Mouse (Mus musculus) liver, embryonic 14.5 days (tissue): Measurements from ENCODE around the gene Olig2. TPM values are rescaled to one million over a fixed set of nuclear protein-coding genes. Genes with fewer than 3 reads are reported as not detected.
"Not testable (repeated sequence)": the region's sequence is repeated elsewhere in the genome, so short reads cannot be mapped to it uniquely, and the experiment has no call there.

Experiments
- ATAC-seq: fragments of 200-750 bp; cut with Nextera tagmentation; 2 replicates; pipeline ENCODE4 v1.8.0; 2017; ENCODE audit warnings: moderate number of reproducible peaks, mild to moderate bottlenecking, moderate library complexity; ENCODE audit not compliant: insufficient read depth
- DNase-seq, 3 experiments: peaks; one replicate each; pipeline ENCODE4 v3.0.0-alpha.2; 2012 to 2013; ENCODE audit warnings: low read depth in 3 of 3, low spot score in 3 of 3
- H3K27ac ChIP-seq: fragments of 300-500 bp; sonication (generic); 2 replicates; pipeline ENCODE4 v1.5.1; 2014; ENCODE audit warnings: moderate library complexity, mild to moderate bottlenecking, control low read depth, inconsistent platforms
- H3K27me3 ChIP-seq: fragments of 300-500 bp; sonication (generic); 2 replicates; pipeline ENCODE4 v1.6.1; 2014; ENCODE audit warnings: mild to moderate bottlenecking, low read length, moderate library complexity; ENCODE audit not compliant: control insufficient read depth, insufficient read depth
- H3K36me3 ChIP-seq: fragments of 300-500 bp; sonication (generic); replicated peaks from 2 replicates; pipeline ENCODE4 v1.6.1; 2014; ENCODE audit warnings: low read depth; ENCODE audit not compliant: control insufficient read depth, insufficient read depth
- H3K4me1 ChIP-seq, 2 experiments: fragments of 200-500 bp in 1 of 2; fragments of 300-500 bp in 1 of 2; sonication (generic) in 1 of 2; replicated peaks; 2 replicates each; pipeline ENCODE4 v1.6.1; 2012 to 2014; ENCODE audit warnings: antibody characterized with exemption in 1 of 2, inconsistent platforms in 1 of 2, low read length in 1 of 2; ENCODE audit not compliant: control insufficient read depth in 2 of 2, insufficient read depth in 2 of 2
- H3K4me2 ChIP-seq: fragments of 300-500 bp; sonication (generic); 2 replicates; pipeline ENCODE4 v1.6.1; 2014; ENCODE audit warnings: low read depth, mild to moderate bottlenecking, control low read depth, moderate library complexity
- H3K4me3 ChIP-seq, 2 experiments: fragments of 200-500 bp in 1 of 2; fragments of 300-500 bp in 1 of 2; sonication (generic) in 1 of 2; 2 replicates each; pipeline ENCODE4 v1.5.1; 2012 to 2014; ENCODE audit warnings: low read depth in 2 of 2, low read length in 2 of 2, mild to moderate bottlenecking in 2 of 2, control low read depth in 1 of 2, inconsistent platforms in 1 of 2, moderate library complexity in 1 of 2; ENCODE audit not compliant: insufficient read depth in 1 of 2
- H3K9ac ChIP-seq: fragments of 300-500 bp; sonication (generic); replicated peaks from 2 replicates; pipeline ENCODE4 v1.6.1; 2014; ENCODE audit warnings: mild to moderate bottlenecking, control low read depth, moderate library complexity
- H3K9me3 ChIP-seq: fragments of 300-500 bp; sonication (generic); 2 replicates; pipeline ENCODE4 v1.6.1; 2016; ENCODE audit warnings: low read length, mixed read lengths; ENCODE audit not compliant: control insufficient read depth
- CTCF ChIP-seq: IDR thresholded peaks from 2 replicates; pipeline ENCODE4 v1.5.1; 2016; ENCODE audit warnings: antibody characterized with exemption, low read depth, control low read depth
- EP300 ChIP-seq: IDR thresholded peaks from 2 replicates; pipeline ENCODE4 v1.6.1; 2016; ENCODE audit warnings: antibody characterized with exemption, low read depth
- WGBS: fragments of 180-500 bp; shearing (Covaris S2); extraction: QIAGEN DNeasy Blood & Tissue Kit; methylation state at CpG from one replicate; pipeline ENCODE4 v1.1.7; 2014; ENCODE audit not compliant: insufficient replicate concordance; 5-methylcytosine and 5-hydroxymethylcytosine counted together
- polyA plus RNA-seq, 2 experiments: library from polyadenylated mRNA; depleted of rRNA in 1 of 2; stranded (reverse) in 1 of 2; unstranded in 1 of 2; fragments of >200 nt; fragmentation: Nextera tagmentation in 1 of 2; extraction: Ambion mirVana in 1 of 2; gene quantifications; 2 replicates each; pipeline versions ENCODE4 v1.2.1 to v1.2.3; 2012 to 2014

Gene Olig2
- polyA plus RNA-seq, 2 experiments, result not detected

GRCm38 (mm10) chr16:91246292-91246691 is 21.0 kb downstream of the Olig2 start:
- Histone ChIP-seq H3K4me3 (no peak overlapping the region), H3K4me2 (no peak overlapping the region), H3K9ac (no peak overlapping the region), H3K27me3 (no peaks in the 10 kb centered on the region; the same call in 1 of the 2 replicates), H3K4me1 (no peaks in the 10 kb centered on the region), H3K27ac (no peak overlapping the region), H3K36me3 (no peaks in the 10 kb centered on the region), H3K9me3 (no peaks in the 10 kb centered on the region)
- DNase-seq (no peak), ATAC-seq (no peak)
- WGBS, result 54% methylated on average over 9 of the region's 9 CpGs
- TF ChIP-seq EP300 (no peak), CTCF (no peak)

- 12% methylated on average over 20 of the region's 28 CpGs for WGBS
- H3K27me3 ChIP-seq, result peaks cover 18% of the 10 kb centered on the region
- ATAC-seq, H3K4me1 ChIP-seq, H3K27ac ChIP-seq, H3K9me3 ChIP-seq, DNase-seq, H3K36me3 ChIP-seq, H3K4me2 ChIP-seq, H3K4me3 ChIP-seq, H3K9ac ChIP-seq: not testable (repeated sequence)
These were observed 30.3 kb downstream of the Olig2 start for GRCm38 (mm10) chr16:91255419-91256164.

DNA sequence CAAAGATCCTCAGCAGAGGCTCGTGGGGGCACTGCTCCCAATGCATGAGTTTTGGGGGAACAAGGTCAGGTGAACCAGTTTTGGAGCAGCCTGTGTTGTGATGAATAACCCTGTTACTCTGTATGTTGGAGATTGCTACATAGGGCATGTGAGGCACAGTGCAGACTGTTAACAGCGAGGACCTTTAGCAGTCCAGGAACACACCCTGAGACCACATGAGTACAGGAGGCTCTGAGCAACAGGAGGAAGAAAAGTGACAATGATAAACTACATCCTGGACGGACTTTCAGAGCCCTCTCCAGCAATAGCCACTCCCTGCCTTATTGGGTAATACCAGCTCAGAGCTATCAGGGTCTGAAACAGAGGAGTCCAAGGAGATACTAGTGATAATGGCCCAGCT is 33.7 kb downstream of the Olig2 start:
- ATAC-seq (no peak), DNase-seq (no peak)
- no peaks in the 10 kb centered on the region for H3K9me3 ChIP-seq
- TF ChIP-seq CTCF (no peak), EP300 (no peak)
- 19% methylated on average over 3 of the region's 3 CpGs for WGBS
- H3K36me3 ChIP-seq, result no peaks in the 10 kb centered on the region
- no peaks in the 10 kb centered on the region for H3K4me1 ChIP-seq
- H3K27me3 ChIP-seq, result peaks cover 18% of the 10 kb centered on the region
- H3K27ac ChIP-seq, result no peak overlapping the region
- H3K4me2 ChIP-seq, result no peak overlapping the region
- no peak overlapping the region for H3K9ac ChIP-seq
- H3K4me3 ChIP-seq, result no peak overlapping the region

GRCm38 (mm10) chr16:91260861-91261260 is 35.6 kb downstream of the Olig2 start:
- ATAC-seq, result no peak
- WGBS, result 54% methylated on average over 3 of the region's 3 CpGs
- Histone ChIP-seq H3K36me3 (no peaks in the 10 kb centered on the region), H3K9ac (no peak overlapping the region), H3K9me3 (no peaks in the 10 kb centered on the region), H3K4me3 (no peak overlapping the region), H3K27ac (no peak overlapping the region), H3K4me1 (no peaks in the 10 kb centered on the region), H3K4me2 (no peak overlapping the region), H3K27me3 (peaks cover 14% of the 10 kb centered on the region)
- TF ChIP-seq CTCF (no peak), EP300 (no peak)
- DNase-seq, result no peak

DNA sequence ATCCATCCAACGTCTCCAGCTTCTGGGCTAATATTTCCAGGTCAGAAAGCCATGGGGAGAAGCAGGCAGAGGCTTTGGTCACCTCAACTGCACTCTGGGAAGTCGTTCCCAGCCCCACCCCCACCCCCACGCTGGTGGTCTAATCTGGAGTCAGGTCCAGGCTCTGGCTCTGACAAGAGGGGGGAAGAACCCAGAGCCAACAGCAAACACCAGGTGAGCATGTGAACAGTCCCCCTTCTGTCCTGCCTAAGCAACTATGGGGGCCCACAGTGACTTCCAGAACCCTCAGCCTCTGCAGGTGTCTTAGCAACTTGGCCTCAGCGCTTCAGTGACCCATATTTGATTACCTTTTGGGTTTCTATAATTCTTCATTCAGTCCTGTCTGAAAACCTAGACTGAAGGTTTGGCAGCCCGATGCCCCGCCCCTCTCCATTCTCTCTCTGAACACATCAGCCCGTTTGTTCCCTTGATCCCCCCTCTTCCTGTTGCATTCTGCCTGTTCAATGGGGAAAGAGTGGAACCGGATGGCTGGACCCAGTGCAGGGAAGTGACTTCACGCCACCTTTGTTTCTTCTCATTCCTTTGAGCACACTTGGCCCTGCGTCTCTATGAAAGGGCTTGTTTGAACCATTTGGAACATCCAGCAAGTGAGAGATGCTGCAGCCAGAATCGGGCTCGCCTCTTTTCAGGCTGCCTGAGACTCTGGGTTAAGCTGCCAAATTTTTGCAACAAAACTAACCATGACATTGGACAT is 37.4 kb downstream of the Olig2 start:
- Histone ChIP-seq H3K4me3 (no peak overlapping the region), H3K4me2 (no peak overlapping the region), H3K27ac (no peak overlapping the region), H3K9ac (no peak overlapping the region), H3K9me3 (no peaks in the 10 kb centered on the region), H3K27me3 (peaks cover 11% of the 10 kb centered on the region), H3K36me3 (no peaks in the 10 kb centered on the region), H3K4me1 (no peaks in the 10 kb centered on the region)
- ATAC-seq (no peak), DNase-seq (no peak)
- 28% methylated on average over 12 of the region's 12 CpGs for WGBS
- TF ChIP-seq CTCF, result no peak
- TF ChIP-seq EP300, result no peak
